ENCODE assay signal across 8 mouse cellular contexts in the genomic region with DNA sequence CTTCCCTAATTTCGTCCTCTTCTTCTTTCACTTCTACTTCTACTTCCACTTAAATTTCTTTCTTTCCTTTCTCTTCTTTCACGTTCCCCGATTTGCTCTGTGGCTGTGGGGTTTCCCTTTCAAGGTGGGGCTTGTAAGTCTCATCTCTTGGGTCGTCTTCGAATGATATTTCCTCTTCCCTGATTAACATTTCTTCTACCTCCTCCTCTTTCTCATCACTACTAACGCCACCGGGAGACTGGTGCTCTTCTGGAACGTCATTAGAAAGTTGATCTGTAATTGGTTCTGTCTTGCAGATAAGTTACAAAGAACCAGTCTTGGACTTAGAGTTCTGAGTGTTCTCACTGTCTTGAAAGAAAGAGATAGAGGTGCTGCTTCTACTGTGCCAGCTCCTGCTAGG. TPM values are rescaled to one million over a fixed set of nuclear protein-coding genes. Genes with fewer than 3 reads are reported as not detected.
A peak's percentile ranks its signal among the peaks of the same experiment; 100 is the strongest.
DNase-seq lines count a peak whose midpoint lies in the region; ATAC-seq and TF ChIP-seq lines count a peak whose summit lies in the region.

No protein-coding gene starts in this region.

- in situ Hi-C loops in CH12.LX (cut with MboI; ENCODE audit: low pct_ligation_motif_present, low pct_unique_long_range_greater_than_20kb, low sequenced_read_pairs): loop anchor here (25.0 kb wide), 1 partner anchor 176 kb away; the partner anchor contains the start of gene Chd1

- no peaks in the 10 kb centered on the region for H3K27me3 ChIP-seq in cerebellum, adult 2 months (ENCODE audit: control insufficient read depth, insufficient read depth, low read length)
- no peaks in the 10 kb centered on the region for H3K27me3 ChIP-seq in CH12.LX (replicated peaks)

- peak; percentile 38 for ATAC-seq in granulocyte monocyte progenitor cell, adult 5-6 weeks (replicated peaks; ENCODE audit: poor library complexity, severe bottlenecking)

- H3K27ac ChIP-seq in cerebellum, adult 2 months (ENCODE audit: insufficient read depth, low read length): no peak overlapping the region
- H3K27ac ChIP-seq in CH12.LX (ENCODE audit: insufficient read depth, low read depth): no peak overlapping the region
- H3K27ac ChIP-seq in macrophage: no peak overlapping the region

- H3K4me1 ChIP-seq in cerebellum, adult 2 months (ENCODE audit: control insufficient read depth, insufficient read depth, low read length): no peaks in the 10 kb centered on the region
- H3K4me1 ChIP-seq in CH12.LX (ENCODE audit: control insufficient read depth in 1 of 2, insufficient read depth in 2 of 2): peaks cover 0 to 22% of the 10 kb centered on the region in 2 experiments; a peak in 3 of 4 replicates

- no peak for TF ChIP-seq CTCF in cerebellum, adult 2 months (IDR thresholded peaks at IDR 0.05; ENCODE audit: borderline replicate concordance, insufficient read depth, low read depth, low read length)
- no peak for TF ChIP-seq CTCF in CH12.LX (conservative IDR thresholded peaks at IDR 0.05 in 1 of 2, IDR thresholded peaks at IDR 0.05 in 1 of 2; ENCODE audit: low read depth in 2 of 2, low read length in 2 of 2)

- no peak for TF ChIP-seq EP300 in CH12.LX (IDR thresholded peaks at IDR 0.05; ENCODE audit: low read length)

- H3K36me3 ChIP-seq in CH12.LX (replicated peaks in 1 of 2; ENCODE audit: control insufficient read depth in 1 of 2, insufficient read depth in 1 of 2, low read length in 1 of 2) (no peaks in the 10 kb centered on the region), macrophage (ENCODE audit: inconsistent target) (no peaks in the 10 kb centered on the region)

- peak overlapping the region; percentile 30 for H3K4me3 ChIP-seq in cerebellum, adult 2 months (replicated peaks; ENCODE audit: insufficient read depth, low read depth, low read length)
- H3K4me3 ChIP-seq in CH12.LX (replicated peaks in 1 of 3; ENCODE audit: low read depth in 2 of 3, low read length in 2 of 3, poor library complexity in 1 of 3) (peak overlapping the region; percentile 14 to 59 (median 44)), macrophage (ENCODE audit: inconsistent target) (peak overlapping the region; percentile 22)

- H3K4me2 ChIP-seq in CH12.LX (ENCODE audit: insufficient read depth, low read depth, poor library complexity, severe bottlenecking): peak overlapping the region; percentile 31

- DNase-seq in cerebellum, adult 2 months: no peak
- no peak for DNase-seq in cerebellum, adult 18-20 months
- peak; percentile 47 for DNase-seq in CH12.LX (ENCODE audit: extremely low read depth)
- DNase-seq in thymus, postnatal 0 days (ENCODE audit: low spot score): no peak
- DNase-seq in adrenal gland, adult 2 months: no peak
- DNase-seq in layer of hippocampus, postnatal 25 days (ENCODE audit: extremely low spot score in 1 of 2, low spot score in 1 of 2): no peak

- no peak for TF ChIP-seq POLR2A in cerebellum, adult 2 months (IDR thresholded peaks at IDR 0.05; ENCODE audit: borderline replicate concordance, insufficient read depth, low read length)
- no peak for TF ChIP-seq POLR2A in CH12.LX (IDR thresholded peaks at IDR 0.05; ENCODE audit: low read depth, low read length)

- TF ChIP-seq RAD21 in CH12.LX (IDR thresholded peaks at IDR 0.05; ENCODE audit: low read depth, low read length): no peak

- H3K79me2 ChIP-seq in CH12.LX (replicated peaks; ENCODE audit: control insufficient read depth, extremely low read depth, insufficient read depth, poor library complexity, severe bottlenecking): no peaks in the 10 kb centered on the region
- no peaks in the 10 kb centered on the region for H3K79me2 ChIP-seq in macrophage (ENCODE audit: inconsistent target)

- peak overlapping the region; percentile 15 for H3K9ac ChIP-seq in CH12.LX (ENCODE audit: insufficient read depth, low read depth)

- dilution Hi-C loops in CH12.LX (cut with MboI; ENCODE audit: extremely low pct_ligation_motif_present, extremely low pct_unique_long_range_greater_than_20kb, low sequenced_read_pairs): no loop called here

- WGBS in cerebellum, adult 2 months: 25% methylated on average over 8 of the region's 8 CpGs
- 5% methylated on average over 8 of the region's 8 CpGs for WGBS in macrophage (ENCODE audit: missing documents)

- peaks cover 3% of the 10 kb centered on the region for H3K9me3 ChIP-seq in CH12.LX (replicated peaks; ENCODE audit: low read length)

TF ChIP-seq in CH12.LX, 34 proteins besides CTCF, POLR2A, EP300 and RAD21:
- TF ChIP-seq ZMIZ1 (IDR thresholded peaks at IDR 0.05; ENCODE audit: low read depth, low read length) (no peak), IRF4 (IDR thresholded peaks at IDR 0.05; ENCODE audit: low read depth, low read length) (0 out of 2 replicates have a peak, but pooled peaks have one; percentile 1)

RNA-seq across cellular contexts. Expression of gene Pdcd2, which starts 8.8 kb away (rescaled TPM):
- polyA plus RNA-seq in cerebellum, adult 2 months (2012; rRNA removed): 26.3 and 28.1 TPM in 2 replicates
- total RNA-seq in CH12.LX (2012; rRNA removed): 78.2 and 87.5 TPM in 2 replicates
- 106 and 115 TPM in 2 replicates for total RNA-seq in CH12.LX (2014; rRNA removed)
- polyA plus RNA-seq in CH12.LX (2012; ENCODE audit: insufficient read length, low read depth): 82.7 and 98.6 TPM in 2 replicates
- 51.3 and 62.2 TPM in 2 replicates for total RNA-seq in granulocyte monocyte progenitor cell, adult 5-6 weeks (2014; fragmentation: Nextera tagmentation)
- 82.6 and 88.5 TPM in 2 replicates for total RNA-seq in granulocyte monocyte progenitor cell, adult 5-6 weeks (2017)
- total RNA-seq in macrophage (2018; cell fraction: chromatin; rRNA removed): 10 to 100 TPM in 17 of 26 experiments, 1 to 10 TPM in 9; 1.3 to 60.2 (median 13.1) TPM
- 10 to 100 TPM; 13.3 to 27.9 (median 19.9) TPM for total RNA-seq in macrophage (2018; cell fraction: cytosol; rRNA removed)
- 10 to 100 TPM in 18 of 26 experiments, 1 to 10 TPM in 8; 3.0 to 34.6 (median 15.2) TPM for total RNA-seq in macrophage (2018; cell fraction: nucleus; rRNA removed)
- 21.6 to 26.8 TPM (median 23.6 TPM) in 3 replicates for polyA plus RNA-seq in macrophage (2018)
- 82.9 and 94.9 TPM in 2 replicates for polyA plus RNA-seq in thymus, postnatal 0 days (2015; fragmentation: Nextera tagmentation; extraction: Ambion mirVana)
- 10 to 100 TPM; 26.4 to 28.3 TPM for total RNA-seq in adrenal gland, adult 2 months (2021)
- polyA plus RNA-seq in adrenal gland, adult 2 months (2012; rRNA removed): 48.7 and 61.9 TPM in 2 replicates
- 10 to 100 TPM; 19.9 to 20.0 TPM for total RNA-seq in layer of hippocampus, postnatal 25 days (2021)

RNA-seq across cellular contexts. Expression of gene Prdm9, which starts 28.2 kb away (rescaled TPM):
- polyA plus RNA-seq in cerebellum, adult 2 months (2012; rRNA removed): 4.3 and 4.8 TPM in 2 replicates
- total RNA-seq in CH12.LX (2012; rRNA removed) (3.5 and 4.4 TPM in 2 replicates), CH12.LX (2014; rRNA removed) (5.0 and 5.3 TPM in 2 replicates)
- polyA plus RNA-seq in CH12.LX (2012; ENCODE audit: insufficient read length, low read depth) (6.6 and 7.6 TPM in 2 replicates), macrophage (2018) (1.9 to 3.2 TPM (median 3.1 TPM) in 3 replicates)
- total RNA-seq in granulocyte monocyte progenitor cell, adult 5-6 weeks (2014; fragmentation: Nextera tagmentation): 2.4 and 4.7 TPM in 2 replicates
- 1.7 and 2.5 TPM in 2 replicates for total RNA-seq in granulocyte monocyte progenitor cell, adult 5-6 weeks (2017)
- total RNA-seq in macrophage (2018; cell fraction: chromatin; rRNA removed): 10 to 100 TPM; 15.0 to 30.5 (median 23.0) TPM
- 1 to 10 TPM; 1.3 to 3.7 (median 2.1) TPM for total RNA-seq in macrophage (2018; cell fraction: cytosol; rRNA removed)
- 10 to 100 TPM in 21 of 26 experiments, 1 to 10 TPM in 5; 5.2 to 26.2 (median 14.0) TPM for total RNA-seq in macrophage (2018; cell fraction: nucleus; rRNA removed)
- 1.5 and 2.4 TPM in 2 replicates for polyA plus RNA-seq in thymus, postnatal 0 days (2015; fragmentation: Nextera tagmentation; extraction: Ambion mirVana)
- 1 to 10 TPM; 4.0 to 6.9 TPM for total RNA-seq in adrenal gland, adult 2 months (2021)
- 0.98 and 1.2 TPM in 2 replicates for polyA plus RNA-seq in adrenal gland, adult 2 months (2012; rRNA removed)
- total RNA-seq in layer of hippocampus, postnatal 25 days (2021): 1 to 10 TPM; 2.5 to 4.2 TPM

RNA-seq across cellular contexts. Expression of gene Tbp, which starts 36.3 kb away (rescaled TPM):
- 58.2 and 68.7 TPM in 2 replicates for polyA plus RNA-seq in cerebellum, adult 2 months (2012; rRNA removed)
- total RNA-seq in CH12.LX (2012; rRNA removed) (26.5 and 31.4 TPM in 2 replicates), CH12.LX (2014; rRNA removed) (71.4 and 71.7 TPM in 2 replicates)
- polyA plus RNA-seq in CH12.LX (2012; ENCODE audit: insufficient read length, low read depth) (43.0 and 52.8 TPM in 2 replicates), macrophage (2018) (15.5 to 29.0 TPM (median 16.5 TPM) in 3 replicates)
- total RNA-seq in granulocyte monocyte progenitor cell, adult 5-6 weeks (2014; fragmentation: Nextera tagmentation): 46.1 and 57.1 TPM in 2 replicates
- 70.6 and 70.8 TPM in 2 replicates for total RNA-seq in granulocyte monocyte progenitor cell, adult 5-6 weeks (2017)
- total RNA-seq in macrophage (2018; cell fraction: chromatin; rRNA removed): 10 to 100 TPM; 11.9 to 67.2 (median 35.8) TPM
- total RNA-seq in macrophage (2018; cell fraction: cytosol; rRNA removed): 10 to 100 TPM in 22 of 26 experiments, 1 to 10 TPM in 4; 7.6 to 19.4 (median 14.2) TPM
- total RNA-seq in macrophage (2018; cell fraction: nucleus; rRNA removed): 10 to 100 TPM in 25 of 26 experiments, 1 to 10 TPM in 1; 9.2 to 63.0 (median 25.2) TPM
- 49.9 and 51.9 TPM in 2 replicates for polyA plus RNA-seq in thymus, postnatal 0 days (2015; fragmentation: Nextera tagmentation; extraction: Ambion mirVana)
- total RNA-seq in adrenal gland, adult 2 months (2021): 10 to 100 TPM; 23.0 to 33.0 TPM
- 28.5 and 32.9 TPM in 2 replicates for polyA plus RNA-seq in adrenal gland, adult 2 months (2012; rRNA removed)
- total RNA-seq in layer of hippocampus, postnatal 25 days (2021): 10 to 100 TPM; 28.5 to 32.7 TPM

RNA-seq across cellular contexts. Expression of gene Psmb1, which starts 36.4 kb away (rescaled TPM):
- 157 and 162 TPM in 2 replicates for polyA plus RNA-seq in cerebellum, adult 2 months (2012; rRNA removed)
- total RNA-seq in CH12.LX (2012; rRNA removed) (212 and 219 TPM in 2 replicates), CH12.LX (2014; rRNA removed) (416 and 466 TPM in 2 replicates)
- polyA plus RNA-seq in CH12.LX (2012; ENCODE audit: insufficient read length, low read depth) (186 and 187 TPM in 2 replicates), macrophage (2018) (70.7 to 115 TPM (median 101 TPM) in 3 replicates)
- total RNA-seq in granulocyte monocyte progenitor cell, adult 5-6 weeks (2014; fragmentation: Nextera tagmentation): 154 and 160 TPM in 2 replicates
- 200 and 213 TPM in 2 replicates for total RNA-seq in granulocyte monocyte progenitor cell, adult 5-6 weeks (2017)
- 10 to 100 TPM; 10.8 to 85.7 (median 49.6) TPM for total RNA-seq in macrophage (2018; cell fraction: chromatin; rRNA removed)
- 100 to 1,000 TPM in 12 of 26 experiments, 10 to 100 TPM in 14; 70.6 to 123 (median 98.5) TPM for total RNA-seq in macrophage (2018; cell fraction: cytosol; rRNA removed)
- total RNA-seq in macrophage (2018; cell fraction: nucleus; rRNA removed): 10 to 100 TPM; 13.0 to 60.2 (median 37.1) TPM
- polyA plus RNA-seq in thymus, postnatal 0 days (2015; fragmentation: Nextera tagmentation; extraction: Ambion mirVana): 334 and 336 TPM in 2 replicates
- total RNA-seq in adrenal gland, adult 2 months (2021): 100 to 1,000 TPM; 156 to 176 TPM
- polyA plus RNA-seq in adrenal gland, adult 2 months (2012; rRNA removed): 26.0 and 29.3 TPM in 2 replicates
- total RNA-seq in layer of hippocampus, postnatal 25 days (2021): 100 to 1,000 TPM; 119 to 138 TPM
